Mouse (Mus musculus) lung, embryonic 15.5 days (tissue): ENCODE data around the gene Epor. TPM values are rescaled to one million over a fixed set of nuclear protein-coding genes. Genes with fewer than 3 reads are reported as not detected.

Source experiments
- ATAC-seq: fragments of 200-750 bp; cut with Nextera tagmentation; 2 replicates; pipeline ENCODE4 v1.8.0; 2017; ENCODE audit warnings: moderate number of reproducible peaks, borderline replicate concordance; ENCODE audit not compliant: low FRiP score, low TSS enrichment; ENCODE audit errors: extremely low read depth
- H3K27ac ChIP-seq: fragments of 300-500 bp; sonication (generic); 2 replicates; pipeline ENCODE4 v1.5.1; 2015; ENCODE audit warnings: moderate library complexity, mild to moderate bottlenecking, inconsistent platforms
- H3K27me3 ChIP-seq: fragments of 300-500 bp; sonication (generic); 2 replicates; pipeline ENCODE4 v1.6.1; 2015; ENCODE audit warnings: inconsistent platforms
- H3K36me3 ChIP-seq: fragments of 300-500 bp; sonication (generic); 2 replicates; pipeline ENCODE4 v1.6.1; 2015; ENCODE audit warnings: inconsistent platforms
- H3K4me1 ChIP-seq: fragments of 300-500 bp; sonication (generic); 2 replicates; pipeline ENCODE4 v1.6.1; 2015; ENCODE audit warnings: inconsistent platforms
- H3K4me2 ChIP-seq: fragments of 300-500 bp; sonication (generic); 2 replicates; pipeline ENCODE4 v1.6.1; 2015; ENCODE audit warnings: inconsistent platforms, mild to moderate bottlenecking, moderate library complexity
- H3K4me3 ChIP-seq: fragments of 300-500 bp; sonication (generic); 2 replicates; pipeline ENCODE4 v1.5.1; 2015; ENCODE audit warnings: mild to moderate bottlenecking, inconsistent platforms
- H3K9ac ChIP-seq: fragments of 300-500 bp; sonication (generic); 2 replicates; pipeline ENCODE4 v1.6.1; 2015; ENCODE audit warnings: inconsistent platforms
- H3K9me3 ChIP-seq: fragments of 300-500 bp; sonication (generic); 2 replicates; pipeline ENCODE4 v1.6.1; 2016; ENCODE audit warnings: inconsistent platforms
- WGBS: fragments of 180-500 bp; shearing (Covaris S2); methylation state at CpG from one replicate; pipeline ENCODE4 v1.1.7; 2015; 5-methylcytosine and 5-hydroxymethylcytosine counted together
- polyA plus RNA-seq: library from polyadenylated mRNA; unstranded; fragments of >200 nt; fragmentation: Nextera tagmentation; extraction: Ambion mirVana; gene quantifications from 2 replicates; pipeline ENCODE4 v1.2.1, GENCODE M21; 2015

Gene Epor
- polyA plus RNA-seq, 1 experiment from 2014 or later: 6.8 TPM

DNA sequence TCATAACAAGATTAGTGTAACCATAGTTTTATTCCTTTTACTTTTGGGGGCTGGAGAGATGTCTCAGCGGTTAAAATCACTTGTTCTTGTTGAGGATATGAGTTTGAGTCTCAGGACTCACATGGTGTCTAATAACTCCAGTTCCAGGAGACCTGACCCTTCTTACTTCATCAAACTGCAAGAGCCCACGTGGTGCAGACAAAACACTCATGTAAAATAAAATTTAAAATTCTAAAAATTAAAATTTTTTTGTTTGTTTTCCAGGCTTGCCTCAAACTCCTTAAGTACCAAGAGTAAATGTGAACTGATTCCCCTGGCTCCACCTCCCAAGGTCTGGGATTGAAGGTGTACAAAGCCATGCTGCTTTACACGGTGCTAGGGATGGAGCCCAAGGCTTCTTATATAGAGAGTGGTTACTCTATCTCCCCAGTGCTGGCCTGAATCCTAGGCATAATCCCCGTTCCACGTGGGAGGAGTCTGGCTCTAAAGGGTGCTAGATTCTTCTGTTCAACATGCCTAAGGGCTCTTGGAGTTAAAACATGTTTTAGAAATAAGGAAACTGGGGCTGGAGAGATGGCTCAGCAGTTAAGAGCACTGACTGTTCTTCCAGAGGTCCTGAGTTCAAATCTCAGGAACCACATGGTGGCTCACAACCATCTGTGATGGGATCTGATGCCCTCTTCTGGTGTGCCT, 44.5 kb downstream of the Epor start:
- Histone ChIP-seq H3K9ac (no peak overlapping the region), H3K4me3 (peak overlapping the region; percentile 62), H3K4me2 (peak overlapping the region; percentile 98), H3K36me3 (no peaks in the 10 kb centered on the region), H3K9me3 (no peaks in the 10 kb centered on the region), H3K27me3 (peaks cover 4% of the 10 kb centered on the region), H3K27ac (peak overlapping the region; percentile 37), H3K4me1 (peaks cover 23% of the 10 kb centered on the region)
- no peak for ATAC-seq
- WGBS: 16% methylated on average over 5 of the region's 5 CpGs

DNA sequence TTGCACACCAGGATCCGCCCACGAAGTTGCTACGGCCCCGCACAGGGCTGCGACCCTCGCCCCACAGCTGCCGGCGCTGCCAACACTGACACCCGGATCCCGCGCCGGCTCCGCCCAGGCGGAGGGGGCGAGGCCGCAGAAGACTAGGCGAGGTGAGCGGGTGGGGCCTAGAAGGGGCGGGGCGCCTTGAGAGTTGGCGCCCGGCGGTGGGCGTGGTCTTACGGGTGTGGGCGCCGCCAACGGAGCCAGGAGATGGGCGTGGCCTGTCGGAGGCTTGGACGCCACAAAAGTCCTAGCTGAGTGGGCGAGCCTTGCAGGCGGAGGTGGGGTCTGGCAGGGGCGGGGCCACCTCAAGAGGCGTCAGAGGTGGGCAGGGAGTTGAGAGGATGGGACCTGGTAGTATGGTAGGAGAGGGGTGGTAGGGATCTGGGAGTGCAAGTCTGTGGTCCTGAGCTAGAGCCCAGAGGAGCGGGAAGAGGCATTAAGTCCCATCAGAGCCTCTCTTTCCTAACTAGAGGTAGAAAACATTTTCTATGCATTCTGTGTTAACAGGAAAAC, 45.2 kb downstream of the Epor start, which contains the start of gene Rab3d:
Rab3d (minus strand) TSS at position 158 of the 558 bp plus-strand sequence.
- Histone ChIP-seq H3K9me3 (no peaks in the 10 kb centered on the region), H3K4me2 (peak within 1 kb of the TSS; percentile 98), H3K27ac (peak within 1 kb of the TSS; percentile 37), H3K36me3 (no peaks in the 10 kb centered on the region), H3K4me3 (peak within 1 kb of the TSS; percentile 62), H3K27me3 (peaks cover 4% of the 10 kb centered on the region), H3K9ac (peak within 1 kb of the TSS; percentile 60), H3K4me1 (peaks cover 18% of the 10 kb centered on the region)
- WGBS: under 1% methylated on average over 36 of the region's 36 CpGs
- peak; percentile 92 for ATAC-seq

DNA sequence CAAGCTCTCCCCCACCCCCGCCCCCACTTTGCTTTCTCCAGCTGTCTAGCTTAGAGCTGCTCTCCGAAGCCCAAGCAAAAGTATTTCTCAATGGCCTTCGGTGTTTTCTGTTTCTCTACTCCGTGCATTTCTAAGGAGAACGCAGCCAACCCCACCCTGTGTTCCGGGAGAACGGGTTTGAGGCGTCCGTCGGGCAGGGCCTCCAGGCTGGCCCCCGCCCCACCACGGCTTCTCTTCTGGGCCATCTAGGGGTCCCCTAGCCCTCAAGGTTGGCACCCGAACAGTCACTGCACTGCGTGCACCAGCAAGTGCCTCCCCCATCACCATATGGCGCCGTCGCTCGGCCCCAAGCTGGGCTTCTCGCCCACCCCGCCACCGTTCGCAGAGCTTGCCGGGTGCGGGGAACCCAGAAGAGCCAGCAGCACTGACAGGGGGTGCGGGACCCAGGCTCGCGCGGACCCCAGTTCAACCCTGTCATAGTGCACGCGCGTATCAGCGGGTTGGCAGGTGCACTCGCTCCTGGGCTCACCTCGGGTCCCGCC, 45.7 kb downstream of the Epor start:
- peak overlapping the region; percentile 98 for H3K4me2 ChIP-seq
- ATAC-seq: no peak
- no peaks in the 10 kb centered on the region for H3K36me3 ChIP-seq
- H3K27me3 ChIP-seq: peaks cover 4% of the 10 kb centered on the region
- peak overlapping the region; percentile 60 for H3K9ac ChIP-seq
- H3K27ac ChIP-seq: peak overlapping the region; percentile 3; the same call in 1 of the 2 replicates
- peak overlapping the region; percentile 62 for H3K4me3 ChIP-seq
- H3K9me3 ChIP-seq: no peaks in the 10 kb centered on the region
- H3K4me1 ChIP-seq: peaks cover 18% of the 10 kb centered on the region
- under 1% methylated on average over 35 of the region's 35 CpGs for WGBS

DNA sequence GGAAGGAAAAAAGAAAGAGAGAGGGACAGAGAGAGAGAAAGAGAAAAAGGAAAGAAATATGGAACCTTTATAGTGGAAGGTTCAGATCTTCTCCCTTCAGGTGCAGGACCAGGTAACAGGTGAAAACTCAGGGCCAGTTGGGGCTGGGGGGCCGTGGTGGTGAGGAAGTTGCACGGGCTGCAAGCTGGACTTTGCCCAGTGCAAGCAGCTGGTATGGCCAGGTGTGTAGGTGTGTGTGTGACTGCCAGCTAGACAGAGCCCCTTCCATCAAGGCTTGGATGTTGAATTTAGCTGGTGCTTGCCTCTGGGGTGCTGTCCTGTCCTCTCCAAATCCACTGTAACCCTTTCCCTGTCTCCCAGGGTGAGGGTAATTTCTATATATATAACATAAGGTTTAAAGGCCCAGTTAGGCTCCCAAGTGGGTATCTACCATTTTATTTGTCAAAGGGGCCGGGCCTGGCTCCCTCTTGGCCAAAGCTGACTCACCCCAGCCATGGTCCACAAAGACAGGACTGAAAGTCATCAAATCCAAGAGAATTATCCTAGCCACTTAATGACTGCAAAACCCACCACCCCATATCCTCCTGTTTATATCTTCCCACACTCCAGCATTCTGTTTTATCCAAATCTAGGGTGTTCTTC, 46.3 kb downstream of the Epor start:
- H3K27me3 ChIP-seq: peaks cover 4% of the 10 kb centered on the region
- H3K9ac ChIP-seq: no peak overlapping the region
- H3K4me2 ChIP-seq: peak overlapping the region; percentile 98
- peak overlapping the region; percentile 62 for H3K4me3 ChIP-seq
- no peaks in the 10 kb centered on the region for H3K9me3 ChIP-seq
- WGBS: 57% methylated on average over 3 of the region's 3 CpGs
- H3K4me1 ChIP-seq: peaks cover 18% of the 10 kb centered on the region
- H3K36me3 ChIP-seq: no peaks in the 10 kb centered on the region
- no peak for ATAC-seq
- H3K27ac ChIP-seq: no peak overlapping the region

DNA sequence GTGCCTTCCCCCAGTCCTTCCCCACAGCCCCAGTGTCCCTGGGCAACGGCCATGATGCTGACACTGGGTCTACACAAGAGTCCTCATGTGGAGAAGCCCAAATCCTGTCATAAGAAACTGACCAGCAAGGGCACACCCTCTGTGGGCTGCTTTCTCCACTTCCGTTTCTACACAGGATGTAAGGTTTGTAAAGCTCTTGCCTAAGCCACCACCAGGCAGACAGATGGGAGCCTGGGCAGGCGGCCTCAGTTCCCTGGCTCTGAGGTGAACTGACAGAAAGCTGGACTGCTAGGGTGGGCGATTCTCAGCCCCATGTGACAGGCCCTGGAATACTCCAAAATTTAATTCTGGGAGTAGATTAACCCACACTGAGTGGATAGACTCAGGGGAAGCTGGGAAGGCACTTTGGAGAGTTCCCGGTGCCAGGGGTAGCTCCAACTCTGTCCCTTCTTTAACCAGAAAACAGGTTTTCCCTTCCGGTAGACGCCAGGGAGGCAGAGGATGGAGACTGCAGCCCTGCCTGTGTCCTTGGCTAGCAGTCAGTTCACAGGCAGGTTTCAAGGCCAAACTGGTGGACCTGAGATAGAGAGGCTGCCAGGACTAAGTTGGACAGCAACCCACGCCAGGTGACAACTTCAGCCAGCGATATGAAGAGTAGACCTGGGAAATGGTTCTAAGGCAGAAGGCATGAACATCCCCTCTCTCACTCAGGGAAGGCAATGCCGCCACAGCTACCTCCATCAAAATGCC, 53.7 kb downstream of the Epor start:
- H3K9ac ChIP-seq: no peak overlapping the region
- no peaks in the 10 kb centered on the region for H3K27me3 ChIP-seq
- H3K27ac ChIP-seq: no peak overlapping the region
- no peaks in the 10 kb centered on the region for H3K4me1 ChIP-seq
- no peak overlapping the region for H3K4me2 ChIP-seq
- no peak overlapping the region for H3K4me3 ChIP-seq
- ATAC-seq: no peak; the same call in 1 of the 2 replicates
- 67% methylated on average over 10 of the region's 10 CpGs for WGBS
- H3K36me3 ChIP-seq: no peaks in the 10 kb centered on the region
- H3K9me3 ChIP-seq: no peaks in the 10 kb centered on the region

Other genes with a start within 250 kb of the Epor start
- gene Ldlr, start 240.0 kb downstream of the Epor start, polyA plus RNA-seq: 38.9 and 39.5 TPM in 2 replicates
- 154 TPM in 2 replicates for gene Spc24, start 203.2 kb downstream of the Epor start, polyA plus RNA-seq
- gene Kank2, start 164.8 kb downstream of the Epor start, polyA plus RNA-seq: 27.7 and 30.0 TPM in 2 replicates
- 2.1 and 2.3 TPM in 2 replicates for gene Angptl8, start 128.0 kb downstream of the Epor start, polyA plus RNA-seq
- gene Dock6, start 110.9 kb downstream of the Epor start, polyA plus RNA-seq: 62.0 and 68.0 TPM in 2 replicates
- gene Rab3d, start 45.3 kb downstream of the Epor start, polyA plus RNA-seq: 15.3 and 20.2 TPM in 2 replicates
- 3.2 and 4.6 TPM in 2 replicates for gene Ccdc159, start 36.0 kb downstream of the Epor start, polyA plus RNA-seq
- 51.9 and 52.6 TPM in 2 replicates for gene Tmem205, start 36.0 kb downstream of the Epor start, polyA plus RNA-seq
- 7.8 and 8.0 TPM in 2 replicates for gene Plppr2, start 26.5 kb downstream of the Epor start, polyA plus RNA-seq
- gene Swsap1, start 7.8 kb downstream of the Epor start, polyA plus RNA-seq: 6.5 and 6.7 TPM in 2 replicates
- gene Rgl3, start 25.9 kb upstream of the Epor start, polyA plus RNA-seq: 4.9 and 7.2 TPM in 2 replicates
- 3.9 and 4.4 TPM in 2 replicates for gene Ccdc151, start 39.1 kb upstream of the Epor start, polyA plus RNA-seq
- gene Prkcsh, start 39.3 kb upstream of the Epor start, polyA plus RNA-seq: 127 and 137 TPM in 2 replicates
- 0.25 and 0.51 TPM in 2 replicates for gene Elavl3, start 88.5 kb upstream of the Epor start, polyA plus RNA-seq
- gene Gm49318, start 107.8 kb upstream of the Epor start, polyA plus RNA-seq: not detected in 2 replicates
- 13.4 and 15.3 TPM in 2 replicates for gene Zfp653, start 107.9 kb upstream of the Epor start, polyA plus RNA-seq
- 33.2 and 33.9 TPM in 2 replicates for gene Ecsit, start 121.9 kb upstream of the Epor start, polyA plus RNA-seq
- gene Cnn1, start 135.7 kb upstream of the Epor start, polyA plus RNA-seq: 60.9 and 71.5 TPM in 2 replicates
- 196 and 210 TPM in 2 replicates for gene Elof1, start 153.7 kb upstream of the Epor start, polyA plus RNA-seq
- gene Acp5, start 172.2 kb upstream of the Epor start, polyA plus RNA-seq: 6.2 and 6.4 TPM in 2 replicates
- 77.3 and 84.7 TPM in 2 replicates for gene Pigyl, start 193.3 kb upstream of the Epor start, polyA plus RNA-seq
- gene Zfp872, start 224.6 kb upstream of the Epor start, polyA plus RNA-seq: 0.52 and 0.64 TPM in 2 replicates